Mouse (Mus musculus) spleen, postnatal 10 days (tissue): ENCODE data around the gene Ccdc28a.

Experiments used
- DNase-seq, 2 experiments: peaks; one replicate each; pipeline ENCODE4 v3.0.0; 2021 to 2022; ENCODE audit warnings: low spot score in 2 of 2

The Ccdc28a gene

DNA sequence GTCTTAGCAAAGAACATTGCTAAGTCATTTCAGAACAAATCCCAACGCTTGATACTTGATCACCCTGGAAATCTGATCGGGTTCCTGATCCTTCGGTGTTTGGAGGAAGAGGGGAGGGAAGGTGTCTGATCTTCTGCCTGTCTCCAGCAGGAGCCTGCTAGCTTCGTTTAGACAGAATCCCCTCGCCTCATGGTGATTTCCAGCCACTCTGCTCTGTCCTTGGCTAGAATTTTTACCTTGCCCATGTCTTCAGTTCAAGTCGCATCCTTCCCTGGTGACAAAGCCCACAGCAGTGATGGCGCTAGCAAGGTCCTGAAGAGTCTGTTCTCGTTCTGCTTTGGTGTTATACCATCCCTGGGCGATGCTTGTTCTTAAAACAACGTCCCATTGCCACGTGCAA, 40.6 kb downstream of the Ccdc28a start:
- no peak for DNase-seq

DNA sequence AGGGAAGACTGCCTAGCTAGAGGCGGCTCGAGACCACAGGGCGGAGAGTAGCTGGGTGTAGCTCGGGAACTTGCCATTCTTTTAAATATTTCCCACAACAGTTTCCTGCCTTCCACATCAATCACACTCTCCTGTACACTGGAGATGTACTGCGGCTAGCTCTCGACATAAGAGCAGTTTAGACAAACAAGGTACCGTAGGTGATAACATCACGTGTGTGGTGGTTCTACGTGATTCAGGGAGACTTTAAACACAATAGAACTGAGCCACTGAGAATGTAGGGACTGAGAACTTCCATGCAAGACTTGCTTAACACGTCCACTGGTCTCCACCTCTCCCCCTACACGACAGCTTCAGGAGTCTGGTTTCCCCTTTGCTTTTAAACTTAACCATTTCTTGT, 41.6 kb downstream of the Ccdc28a start:
- no peak for DNase-seq

DNA sequence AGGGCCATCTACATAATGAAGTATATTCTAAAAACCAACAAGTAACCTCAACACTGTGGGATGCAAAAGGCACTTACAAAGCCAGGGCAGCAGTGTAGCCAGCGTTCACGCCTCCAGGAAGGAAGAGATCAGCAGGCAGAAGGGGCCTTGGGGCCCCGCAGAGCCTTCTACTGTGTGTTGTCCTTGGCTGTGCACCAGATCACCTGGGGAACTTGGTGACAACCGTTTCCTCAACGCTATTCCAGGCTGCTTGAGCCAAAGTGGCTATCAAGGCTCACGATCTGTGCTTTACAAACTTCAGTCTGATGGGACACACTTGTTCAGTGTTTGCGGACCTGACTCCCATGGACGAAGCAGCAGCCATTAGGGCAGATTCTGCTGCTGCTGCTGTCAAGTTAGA, 43.1 kb downstream of the Ccdc28a start:
- no peak for DNase-seq

DNA sequence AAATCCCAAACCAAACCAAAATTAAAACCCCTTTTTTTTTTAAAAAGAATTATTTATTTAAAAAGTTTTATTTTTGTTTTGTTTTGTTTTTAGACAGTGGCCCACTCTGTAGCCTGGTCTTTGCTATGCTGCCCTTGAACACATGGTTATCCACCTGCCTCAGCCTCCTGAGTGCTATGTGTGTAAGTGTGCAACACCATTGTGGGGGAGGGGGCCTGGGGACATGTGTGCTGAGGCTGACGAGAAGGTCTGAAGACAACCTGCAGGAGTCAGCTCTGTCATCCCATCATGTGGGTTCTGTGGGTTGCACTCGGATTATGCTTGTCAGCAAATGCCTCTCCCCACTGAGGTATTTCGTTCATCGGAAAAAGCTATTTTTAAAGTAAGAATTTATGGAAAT, 45.3 kb downstream of the Ccdc28a start:
- DNase-seq = no peak

DNA sequence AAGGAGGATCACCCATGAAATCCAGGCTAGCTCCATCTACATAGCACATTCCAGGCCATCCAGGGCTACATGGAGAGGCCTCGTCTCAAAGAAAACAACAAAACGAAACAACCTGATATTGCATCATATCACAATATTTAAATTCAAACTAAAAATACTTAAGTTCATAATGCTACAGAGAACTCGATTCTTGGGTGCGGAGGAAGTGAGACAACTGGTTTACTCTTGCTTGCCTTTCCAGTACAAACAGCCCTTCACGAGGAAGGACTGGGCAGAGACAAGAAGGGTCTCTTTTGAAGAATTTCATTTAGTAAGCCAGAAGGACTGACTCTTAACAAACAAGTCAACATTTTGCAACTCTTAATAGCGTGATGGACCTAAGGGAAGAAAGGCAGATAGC, 46.2 kb downstream of the Ccdc28a start:
- no peak for DNase-seq

DNA sequence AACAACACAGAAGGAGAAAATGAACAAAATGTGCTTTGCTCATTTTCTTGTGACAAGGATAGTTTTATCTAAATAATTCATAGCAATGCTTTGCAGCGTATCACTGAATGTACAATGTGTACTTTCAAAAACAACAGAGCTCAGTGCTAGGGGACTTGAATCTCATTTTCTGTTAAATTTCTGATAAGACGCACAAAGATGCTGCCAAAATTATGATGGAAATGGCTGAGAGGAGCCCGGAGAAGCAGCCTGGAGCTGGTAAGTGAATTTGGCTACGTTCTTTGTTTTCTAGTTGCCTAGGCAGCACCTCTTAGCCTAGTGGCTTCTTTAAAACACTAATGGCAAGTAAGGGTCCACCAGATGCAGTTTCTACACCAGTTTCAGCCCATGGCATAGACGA, 52.6 kb downstream of the Ccdc28a start:
- DNase-seq = no peak

DNA sequence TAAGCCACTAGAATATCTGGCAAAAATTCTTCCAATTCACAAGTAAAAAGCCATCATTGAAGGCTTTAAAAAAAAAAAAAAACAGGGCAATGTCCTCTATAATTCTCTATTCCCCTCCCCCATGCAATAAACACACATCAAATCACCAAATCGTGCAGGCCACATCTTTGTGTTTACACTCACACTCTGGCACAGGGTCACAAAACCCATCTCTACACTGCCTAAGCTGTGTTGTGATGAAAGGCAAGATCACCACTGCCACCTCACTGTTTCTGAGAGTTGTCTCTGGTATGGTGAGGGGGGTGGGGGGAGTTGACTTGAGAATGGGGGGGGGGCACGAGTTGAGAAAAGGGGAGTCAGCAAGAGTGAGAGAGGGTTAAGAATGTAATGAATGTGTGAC, 57.5 kb downstream of the Ccdc28a start:
- no peak for DNase-seq

DNA sequence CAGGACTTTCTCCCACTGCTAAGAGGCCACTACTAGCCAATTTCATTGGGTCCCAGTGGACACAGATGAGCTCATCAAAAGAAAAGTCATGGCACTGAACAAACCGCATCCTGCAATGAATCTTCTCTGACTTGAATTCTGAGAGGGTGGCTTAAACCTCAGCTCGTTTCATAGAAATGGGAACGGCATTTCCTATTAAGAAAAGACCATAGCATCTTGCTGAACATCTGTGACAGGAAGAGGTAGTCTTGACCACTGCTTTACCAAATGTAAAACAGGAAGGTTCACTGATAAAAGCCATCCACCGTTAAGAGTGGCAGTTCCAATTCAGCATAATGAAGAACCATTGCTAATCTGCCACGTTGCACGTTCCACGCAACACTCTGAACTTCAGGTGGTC, 58.1 kb downstream of the Ccdc28a start:
- DNase-seq = no peak

DNA sequence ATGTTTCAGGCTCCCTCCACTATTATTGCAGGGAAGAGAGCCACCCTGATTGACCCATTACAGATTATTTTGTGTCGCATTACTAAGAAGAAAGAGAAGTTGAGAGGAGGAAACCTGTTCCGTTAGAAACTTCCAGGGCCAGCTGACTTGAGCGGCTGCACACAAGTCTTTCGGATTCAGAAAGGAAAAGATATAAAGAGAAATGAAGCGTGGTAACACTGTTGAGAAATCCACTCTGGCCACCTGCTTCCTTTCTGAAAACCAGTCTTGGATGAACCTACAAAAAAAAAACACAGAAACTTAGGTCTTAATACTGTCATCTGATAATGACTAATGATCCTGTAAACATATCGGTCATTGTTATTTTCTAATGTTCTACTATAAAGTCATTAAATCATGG, 59.7 kb downstream of the Ccdc28a start:
- no peak for DNase-seq
